Mouse (Mus musculus) neural tube, embryonic 12.5 days (tissue): ENCODE measurements at regions not wholly inside any gene's neighbourhood (a gene's known extent, or its start where the extent isn't known, plus 50 kb on each side); places are given as distances from the start of the nearest gene placed in this dataset.
A peak's percentile ranks its signal among the peaks of the same experiment; 100 is the strongest.

Experiments
- ATAC-seq: fragments of 200-750 bp; cut with Nextera tagmentation; 2 replicates; pipeline ENCODE4 v1.8.0; 2017; ENCODE audit warnings: low read depth, mild to moderate bottlenecking, moderate TSS enrichment, moderate library complexity; ENCODE audit not compliant: low FRiP score
- H3K27ac ChIP-seq: fragments of 300-500 bp; sonication (generic); 2 replicates; pipeline ENCODE4 v1.5.1; 2016
- H3K27me3 ChIP-seq: fragments of 300-500 bp; sonication (generic); replicated peaks from 2 replicates; pipeline ENCODE4 v1.6.1; 2016; ENCODE audit warnings: mild to moderate bottlenecking
- H3K36me3 ChIP-seq: fragments of 300-500 bp; sonication (generic); 2 replicates; pipeline ENCODE4 v1.6.1; 2016; ENCODE audit warnings: mild to moderate bottlenecking
- H3K4me1 ChIP-seq: fragments of 300-500 bp; sonication (generic); 2 replicates; pipeline ENCODE4 v1.6.1; 2016
- H3K4me2 ChIP-seq: fragments of 300-500 bp; sonication (generic); replicated peaks from 2 replicates; pipeline ENCODE4 v1.6.1; 2016; ENCODE audit warnings: mild to moderate bottlenecking
- H3K4me3 ChIP-seq: fragments of 300-500 bp; sonication (generic); 2 replicates; pipeline ENCODE4 v1.5.1; 2016
- H3K9ac ChIP-seq: fragments of 300-500 bp; sonication (generic); 2 replicates; pipeline ENCODE4 v1.6.1; 2016; ENCODE audit warnings: mild to moderate bottlenecking
- H3K9me3 ChIP-seq: fragments of 300-500 bp; sonication (generic); 2 replicates; pipeline ENCODE4 v1.6.1; 2016; ENCODE audit warnings: mild to moderate bottlenecking
- WGBS: fragments of 180-500 bp; shearing (Covaris S2); methylation state at CpG from one replicate; pipeline ENCODE4 v1.1.7; 2016; 5-methylcytosine and 5-hydroxymethylcytosine counted together

GRCm38 (mm10) chr7:68929669-68930068 lies 180.6 kb upstream of the Arrdc4 start:
- H3K27ac ChIP-seq: no peak overlapping the region
- no peaks in the 10 kb centered on the region for H3K4me1 ChIP-seq
- H3K4me2 ChIP-seq: no peak overlapping the region
- no peak overlapping the region for H3K9ac ChIP-seq
- WGBS: 88% methylated on average over 4 of the region's 4 CpGs
- no peaks in the 10 kb centered on the region for H3K27me3 ChIP-seq
- ATAC-seq: no peak
- H3K4me3 ChIP-seq: no peak overlapping the region
- no peaks in the 10 kb centered on the region for H3K36me3 ChIP-seq
- H3K9me3 ChIP-seq: no peaks in the 10 kb centered on the region

- Histone ChIP-seq H3K4me2 (no peak overlapping the region), H3K36me3 (no peaks in the 10 kb centered on the region), H3K9me3 (no peaks in the 10 kb centered on the region), H3K27me3 (no peaks in the 10 kb centered on the region), H3K27ac (no peak overlapping the region), H3K9ac (no peak overlapping the region), H3K4me3 (no peak overlapping the region), H3K4me1 (no peaks in the 10 kb centered on the region)
- ATAC-seq: no peak
- 63% methylated on average over 4 of the region's 4 CpGs for WGBS
Observed at GRCm38 (mm10) chr7:68925640-68926039, 176.6 kb upstream of the Arrdc4 start.

- Histone ChIP-seq H3K27ac (no peak overlapping the region), H3K9me3 (no peaks in the 10 kb centered on the region), H3K27me3 (no peaks in the 10 kb centered on the region), H3K4me1 (no peaks in the 10 kb centered on the region), H3K4me3 (no peak overlapping the region), H3K4me2 (no peak overlapping the region), H3K9ac (no peak overlapping the region), H3K36me3 (no peaks in the 10 kb centered on the region)
- WGBS: 72% methylated on average over 9 of the region's 9 CpGs
- no peak for ATAC-seq
Observed at GRCm38 (mm10) chr7:68918632-68919435, 169.8 kb upstream of the Arrdc4 start.

- Histone ChIP-seq H3K9me3 (no peaks in the 10 kb centered on the region), H3K4me2 (no peak overlapping the region), H3K27me3 (no peaks in the 10 kb centered on the region), H3K9ac (no peak overlapping the region), H3K27ac (no peak overlapping the region), H3K4me3 (no peak overlapping the region), H3K4me1 (no peaks in the 10 kb centered on the region), H3K36me3 (no peaks in the 10 kb centered on the region)
- 30% methylated on average over 2 of the region's 2 CpGs for WGBS
- ATAC-seq: no peak
Observed at GRCm38 (mm10) chr7:68917876-68918200, 168.8 kb upstream of the Arrdc4 start.

- no peaks in the 10 kb centered on the region for H3K4me1 ChIP-seq
- no peak for ATAC-seq
- H3K9me3 ChIP-seq: no peaks in the 10 kb centered on the region
- H3K4me2 ChIP-seq: no peak overlapping the region
- no peaks in the 10 kb centered on the region for H3K36me3 ChIP-seq
- 56% methylated on average over 21 of the region's 21 CpGs for WGBS
- no peak overlapping the region for H3K4me3 ChIP-seq
- H3K27me3 ChIP-seq: no peaks in the 10 kb centered on the region
- no peak overlapping the region for H3K27ac ChIP-seq
- no peak overlapping the region for H3K9ac ChIP-seq
Observed at GRCm38 (mm10) chr7:68917137-68917875, 168.3 kb upstream of the Arrdc4 start.

GRCm38 (mm10) chr7:68915976-68916375 lies 166.9 kb upstream of the Arrdc4 start:
- Histone ChIP-seq H3K9ac (no peak overlapping the region), H3K36me3 (no peaks in the 10 kb centered on the region), H3K4me3 (no peak overlapping the region), H3K27ac (no peak overlapping the region), H3K27me3 (no peaks in the 10 kb centered on the region), H3K9me3 (no peaks in the 10 kb centered on the region), H3K4me1 (no peaks in the 10 kb centered on the region), H3K4me2 (no peak overlapping the region)
- 87% methylated on average over 9 of the region's 9 CpGs for WGBS
- no peak for ATAC-seq

- Histone ChIP-seq H3K4me1 (no peaks in the 10 kb centered on the region), H3K27me3 (no peaks in the 10 kb centered on the region), H3K9me3 (no peaks in the 10 kb centered on the region), H3K4me2 (no peak overlapping the region), H3K9ac (no peak overlapping the region), H3K36me3 (no peaks in the 10 kb centered on the region), H3K27ac (no peak overlapping the region), H3K4me3 (no peak overlapping the region)
- 83% methylated on average over 4 of the region's 4 CpGs for WGBS
- ATAC-seq: no peak
Observed at GRCm38 (mm10) chr7:68914344-68914743, 165.3 kb upstream of the Arrdc4 start.

- H3K9ac ChIP-seq: no peak overlapping the region
- H3K27me3 ChIP-seq: no peaks in the 10 kb centered on the region
- H3K27ac ChIP-seq: no peak overlapping the region
- H3K4me2 ChIP-seq: no peak overlapping the region
- H3K9me3 ChIP-seq: no peaks in the 10 kb centered on the region
- no peak for ATAC-seq
- no peak overlapping the region for H3K4me3 ChIP-seq
- H3K4me1 ChIP-seq: no peaks in the 10 kb centered on the region
- no peaks in the 10 kb centered on the region for H3K36me3 ChIP-seq
- WGBS: 87% methylated on average over 6 of the region's 6 CpGs
Observed at GRCm38 (mm10) chr7:68911989-68912655, 163.1 kb upstream of the Arrdc4 start.

- ATAC-seq: no peak
- Histone ChIP-seq H3K9ac (no peak overlapping the region), H3K4me3 (no peak overlapping the region), H3K9me3 (no peaks in the 10 kb centered on the region), H3K36me3 (no peaks in the 10 kb centered on the region), H3K27ac (no peak overlapping the region), H3K4me1 (no peaks in the 10 kb centered on the region), H3K27me3 (no peaks in the 10 kb centered on the region), H3K4me2 (no peak overlapping the region)
- WGBS: 70% methylated on average over 3 of the region's 3 CpGs
Observed at GRCm38 (mm10) chr7:68911562-68911961, 162.5 kb upstream of the Arrdc4 start.

- Histone ChIP-seq H3K36me3 (no peaks in the 10 kb centered on the region), H3K27me3 (no peaks in the 10 kb centered on the region), H3K4me2 (no peak overlapping the region), H3K9me3 (no peaks in the 10 kb centered on the region), H3K9ac (no peak overlapping the region), H3K27ac (no peak overlapping the region), H3K4me3 (no peak overlapping the region), H3K4me1 (no peaks in the 10 kb centered on the region)
- no peak for ATAC-seq
- WGBS: 97% methylated on average over 1 of the region's 1 CpGs
Observed at GRCm38 (mm10) chr7:68909694-68910093, 160.7 kb upstream of the Arrdc4 start.

GRCm38 (mm10) chr7:68908401-68908834 lies 159.4 kb upstream of the Arrdc4 start:
- Histone ChIP-seq H3K4me1 (no peaks in the 10 kb centered on the region), H3K4me2 (no peak overlapping the region), H3K27ac (no peak overlapping the region), H3K9ac (no peak overlapping the region), H3K27me3 (no peaks in the 10 kb centered on the region), H3K4me3 (no peak overlapping the region), H3K36me3 (no peaks in the 10 kb centered on the region), H3K9me3 (no peaks in the 10 kb centered on the region)
- 41% methylated on average over 1 of the region's 1 CpGs for WGBS
- ATAC-seq: peak; percentile 58; the same call in 1 of the 2 replicates

GRCm38 (mm10) chr7:68907867-68908266 lies 158.8 kb upstream of the Arrdc4 start:
- no peak overlapping the region for H3K9ac ChIP-seq
- no peak for ATAC-seq
- no peaks in the 10 kb centered on the region for H3K36me3 ChIP-seq
- H3K4me3 ChIP-seq: no peak overlapping the region
- H3K9me3 ChIP-seq: no peaks in the 10 kb centered on the region
- no peak overlapping the region for H3K27ac ChIP-seq
- H3K4me2 ChIP-seq: no peak overlapping the region
- H3K4me1 ChIP-seq: no peaks in the 10 kb centered on the region
- 89% methylated on average over 7 of the region's 7 CpGs for WGBS
- no peaks in the 10 kb centered on the region for H3K27me3 ChIP-seq
